Mouse (Mus musculus): Measurements from ENCODE around the gene Ube2q2. TPM values are rescaled to one million over a fixed set of nuclear protein-coding genes. Genes with fewer than 3 reads are reported as not detected.
"Not testable (repeated sequence)": the region's sequence is repeated elsewhere in the genome, so short reads cannot be mapped to it uniquely, and the experiment has no call there.

Ube2q2 gene
- total and polyA plus RNA-seq, 2 experiments from 2014 or later = 24.7 to 35.5 TPM

DNA sequence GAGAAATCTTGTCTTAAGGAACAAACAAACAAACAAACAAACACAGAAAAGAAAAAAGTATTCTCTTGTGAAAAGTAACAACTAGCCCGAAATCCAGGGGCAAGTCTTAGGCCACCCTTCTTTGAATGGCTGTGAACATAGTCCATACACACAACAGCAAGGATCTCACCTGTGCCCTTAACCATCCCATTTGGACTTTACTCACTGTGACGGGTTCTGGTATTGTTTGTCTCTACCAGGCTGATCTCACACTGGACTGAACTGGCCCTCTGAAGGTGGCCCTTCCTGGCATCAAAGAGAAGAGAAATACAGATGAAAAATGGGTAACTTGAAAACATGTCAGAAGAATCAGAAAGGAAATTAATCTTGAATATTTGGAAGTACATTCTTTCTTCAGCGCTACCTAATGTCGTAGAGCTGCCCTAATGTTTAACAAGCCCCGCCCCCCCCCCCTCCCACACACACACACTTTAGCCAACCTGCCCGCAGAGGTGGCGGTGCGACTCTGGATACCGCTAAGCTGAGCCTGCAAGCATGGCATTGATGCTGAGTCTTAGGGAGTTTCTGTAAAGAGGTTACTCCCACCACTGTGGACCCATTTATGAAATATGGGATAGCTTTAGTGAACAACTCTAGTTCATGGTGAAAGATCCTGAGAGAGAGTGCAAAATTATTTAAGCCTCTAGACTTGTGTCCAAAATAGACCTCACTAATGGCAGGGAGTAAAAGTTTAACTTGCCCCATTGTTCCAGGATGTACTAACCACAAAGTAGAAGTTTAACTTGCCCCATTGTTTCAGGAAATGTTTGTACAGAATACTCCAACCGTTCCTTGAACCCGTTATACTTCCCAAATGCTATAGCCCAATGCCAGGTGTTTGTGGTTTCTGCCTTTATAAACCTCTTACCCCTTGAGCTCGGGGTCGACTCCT lies 87.8 kb downstream of the Ube2q2 start:
- Histone ChIP-seq H3K27me3 (ENCODE audit: insufficient read depth, low read length) (no peaks in the 10 kb centered on the region), H3K36me3 (ENCODE audit: insufficient read depth, low read length) (no peaks in the 10 kb centered on the region), H3K9ac (replicated peaks; ENCODE audit: low read length) (no peak overlapping the region), H3K4me1 (ENCODE audit: insufficient read depth, low read length) (no peaks in the 10 kb centered on the region), H3K27ac (no peak overlapping the region), H3K4me2 (ENCODE audit: low read depth, low read length) (no peak overlapping the region), H3K4me3 (ENCODE audit: low read length) (no peak overlapping the region), H3K9me3 (ENCODE audit: low read length) (no peaks in the 10 kb centered on the region)
- no peak for DNase-seq (ENCODE audit: low spot score)
- ATAC-seq = no peak
- no peak for TF ChIP-seq CTCF (IDR thresholded peaks at IDR 0.05; ENCODE audit: low read depth)
- WGBS = 79% methylated on average over 13 of the region's 13 CpGs

DNA sequence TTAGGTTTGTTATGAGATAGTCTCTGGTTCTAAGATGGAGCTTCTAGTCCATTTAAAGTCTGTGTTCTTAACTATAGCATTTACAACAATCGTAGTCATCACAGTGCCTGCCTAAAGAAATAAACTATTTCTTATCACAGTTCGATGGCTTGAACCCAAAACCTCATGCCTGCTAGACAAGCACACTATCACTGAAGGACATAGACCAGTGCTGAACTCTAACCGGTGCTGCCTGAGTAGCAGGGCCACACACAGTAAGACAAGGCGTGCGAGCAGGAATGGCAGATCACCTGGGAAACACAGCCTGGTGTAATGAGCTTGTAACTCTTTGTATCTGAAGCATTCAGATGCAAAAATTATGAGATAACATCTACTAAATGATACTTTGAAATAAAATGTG lies 92.2 kb downstream of the Ube2q2 start:
- no peak overlapping the region for H3K27ac ChIP-seq
- no peaks in the 10 kb centered on the region for H3K9me3 ChIP-seq (ENCODE audit: low read length)
- no peaks in the 10 kb centered on the region for H3K4me1 ChIP-seq (ENCODE audit: insufficient read depth, low read length)
- no peak overlapping the region for H3K4me3 ChIP-seq (ENCODE audit: low read length)
- WGBS = 84% methylated on average over 5 of the region's 5 CpGs
- no peaks in the 10 kb centered on the region for H3K36me3 ChIP-seq (ENCODE audit: insufficient read depth, low read length)
- H3K9ac ChIP-seq (replicated peaks; ENCODE audit: low read length) = no peak overlapping the region
- no peak for DNase-seq (ENCODE audit: low spot score)
- H3K4me2 ChIP-seq (ENCODE audit: low read depth, low read length) = no peak overlapping the region
- H3K27me3 ChIP-seq (ENCODE audit: insufficient read depth, low read length) = no peaks in the 10 kb centered on the region
- ATAC-seq = no peak
- TF ChIP-seq CTCF (IDR thresholded peaks at IDR 0.05; ENCODE audit: low read depth) = no peak

DNA sequence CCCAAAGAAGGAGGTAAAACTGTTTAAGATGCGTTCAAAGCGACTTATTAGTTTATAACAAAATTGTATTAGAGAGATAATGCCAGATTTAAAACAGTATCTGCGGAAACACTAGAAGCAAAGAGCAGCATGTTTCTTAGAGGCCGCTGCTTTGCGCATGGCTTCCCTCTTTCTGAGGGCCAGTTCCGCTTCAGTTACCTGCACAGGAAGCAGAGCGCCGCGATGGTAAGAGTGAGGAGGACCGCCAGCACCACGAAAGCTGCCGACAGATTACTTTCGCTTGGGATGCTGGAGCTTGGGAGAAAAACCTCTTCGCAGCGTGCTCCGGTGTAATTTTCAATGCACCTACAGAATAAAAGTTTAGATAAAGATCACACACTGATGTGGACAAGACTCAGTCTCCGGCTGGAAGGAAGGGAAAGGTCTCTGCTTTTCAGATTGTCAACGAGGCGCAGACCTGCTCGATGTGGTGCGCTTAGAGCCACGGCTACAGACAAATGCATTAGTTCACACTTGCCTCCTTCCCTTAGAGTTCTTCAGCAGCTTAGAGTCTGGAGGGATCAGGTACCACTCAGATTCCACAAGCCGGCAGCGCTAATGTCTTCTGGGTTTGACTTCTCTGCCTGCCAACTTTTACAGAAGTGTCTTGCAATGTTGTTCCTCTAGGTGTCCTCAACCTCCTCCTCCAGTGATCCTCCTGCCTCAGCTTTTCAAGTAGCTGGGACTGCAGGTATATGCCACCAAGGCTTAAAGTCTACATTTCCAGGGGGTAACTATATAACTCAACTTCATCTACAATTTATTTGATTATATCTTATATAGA lies 93.4 kb downstream of the Ube2q2 start:
- Histone ChIP-seq H3K27me3 (ENCODE audit: insufficient read depth, low read length) (no peaks in the 10 kb centered on the region), H3K9ac (replicated peaks; ENCODE audit: low read length) (no peak overlapping the region), H3K36me3 (ENCODE audit: insufficient read depth, low read length) (no peaks in the 10 kb centered on the region), H3K9me3 (ENCODE audit: low read length) (no peaks in the 10 kb centered on the region), H3K4me1 (ENCODE audit: insufficient read depth, low read length) (no peaks in the 10 kb centered on the region), H3K4me3 (ENCODE audit: low read length) (peak overlapping the region; percentile 14), H3K27ac (no peak overlapping the region), H3K4me2 (ENCODE audit: low read depth, low read length) (peak overlapping the region; percentile 43)
- DNase-seq (ENCODE audit: low spot score) (peak; percentile 12), ATAC-seq (no peak)
- 43% methylated on average over 24 of the region's 24 CpGs for WGBS
- TF ChIP-seq CTCF (IDR thresholded peaks at IDR 0.05; ENCODE audit: low read depth) = peak; percentile 21; the same call in 1 of the 2 replicates

DNA sequence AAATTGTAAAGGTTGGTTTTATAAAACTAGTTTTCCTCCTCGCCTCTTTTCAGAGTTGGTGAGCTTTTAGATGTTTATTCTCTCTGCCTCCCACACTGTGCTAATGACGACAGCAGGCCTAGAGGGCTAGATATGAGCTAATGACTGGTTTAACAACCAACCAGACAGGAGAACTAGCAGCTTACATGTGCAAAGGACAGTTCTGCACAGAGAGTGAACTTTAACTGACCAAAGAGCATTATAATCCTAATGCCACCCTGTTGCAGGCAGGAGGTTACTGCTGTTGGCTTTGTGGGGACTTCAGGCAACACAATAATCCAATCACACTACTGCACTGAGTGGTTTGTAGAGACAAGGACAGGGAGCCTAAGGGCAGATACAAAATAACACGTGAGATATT lies 94.6 kb downstream of the Ube2q2 start:
- H3K9ac ChIP-seq (replicated peaks; ENCODE audit: low read length) = no peak overlapping the region
- no peaks in the 10 kb centered on the region for H3K27me3 ChIP-seq (ENCODE audit: insufficient read depth, low read length)
- no peaks in the 10 kb centered on the region for H3K9me3 ChIP-seq (ENCODE audit: low read length)
- H3K4me3 ChIP-seq (ENCODE audit: low read length) = no peak overlapping the region
- no peaks in the 10 kb centered on the region for H3K4me1 ChIP-seq (ENCODE audit: insufficient read depth, low read length)
- H3K27ac ChIP-seq = no peak overlapping the region
- ATAC-seq = no peak
- no peak for TF ChIP-seq CTCF (IDR thresholded peaks at IDR 0.05; ENCODE audit: low read depth)
- H3K36me3 ChIP-seq (ENCODE audit: insufficient read depth, low read length) = no peaks in the 10 kb centered on the region
- 80% methylated on average over 3 of the region's 3 CpGs for WGBS
- DNase-seq (ENCODE audit: low spot score) = no peak
- no peak overlapping the region for H3K4me2 ChIP-seq (ENCODE audit: low read depth, low read length)

DNA sequence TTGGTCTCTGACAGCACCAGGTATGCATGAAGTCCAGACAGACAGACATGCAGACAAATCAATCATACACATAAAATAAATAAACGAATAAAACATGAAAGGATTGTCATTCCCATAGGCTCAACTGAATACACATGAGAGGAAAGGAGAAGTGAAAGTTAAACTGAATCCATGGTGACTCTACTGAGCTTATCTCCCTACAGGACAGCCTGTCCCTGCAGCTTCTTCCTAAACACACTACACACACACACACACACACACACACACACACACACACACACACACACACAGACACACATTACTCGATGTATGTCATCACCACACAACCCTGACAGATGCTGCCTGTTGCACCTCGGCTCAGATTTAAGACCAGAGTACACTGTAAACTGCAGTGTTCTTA lies 95.4 kb downstream of the Ube2q2 start:
- H3K4me2 ChIP-seq (ENCODE audit: low read depth, low read length) = no peak overlapping the region
- no peak overlapping the region for H3K9ac ChIP-seq (replicated peaks; ENCODE audit: low read length)
- no peaks in the 10 kb centered on the region for H3K9me3 ChIP-seq (ENCODE audit: low read length)
- no peak overlapping the region for H3K27ac ChIP-seq
- H3K4me1 ChIP-seq (ENCODE audit: insufficient read depth, low read length) = no peaks in the 10 kb centered on the region
- 74% methylated on average over 3 of the region's 3 CpGs for WGBS
- no peaks in the 10 kb centered on the region for H3K27me3 ChIP-seq (ENCODE audit: insufficient read depth, low read length)
- ATAC-seq = no peak
- TF ChIP-seq CTCF (IDR thresholded peaks at IDR 0.05; ENCODE audit: low read depth) = no peak
- no peak for DNase-seq (ENCODE audit: low spot score)
- H3K4me3 ChIP-seq (ENCODE audit: low read length) = no peak overlapping the region
- no peaks in the 10 kb centered on the region for H3K36me3 ChIP-seq (ENCODE audit: insufficient read depth, low read length)

DNA sequence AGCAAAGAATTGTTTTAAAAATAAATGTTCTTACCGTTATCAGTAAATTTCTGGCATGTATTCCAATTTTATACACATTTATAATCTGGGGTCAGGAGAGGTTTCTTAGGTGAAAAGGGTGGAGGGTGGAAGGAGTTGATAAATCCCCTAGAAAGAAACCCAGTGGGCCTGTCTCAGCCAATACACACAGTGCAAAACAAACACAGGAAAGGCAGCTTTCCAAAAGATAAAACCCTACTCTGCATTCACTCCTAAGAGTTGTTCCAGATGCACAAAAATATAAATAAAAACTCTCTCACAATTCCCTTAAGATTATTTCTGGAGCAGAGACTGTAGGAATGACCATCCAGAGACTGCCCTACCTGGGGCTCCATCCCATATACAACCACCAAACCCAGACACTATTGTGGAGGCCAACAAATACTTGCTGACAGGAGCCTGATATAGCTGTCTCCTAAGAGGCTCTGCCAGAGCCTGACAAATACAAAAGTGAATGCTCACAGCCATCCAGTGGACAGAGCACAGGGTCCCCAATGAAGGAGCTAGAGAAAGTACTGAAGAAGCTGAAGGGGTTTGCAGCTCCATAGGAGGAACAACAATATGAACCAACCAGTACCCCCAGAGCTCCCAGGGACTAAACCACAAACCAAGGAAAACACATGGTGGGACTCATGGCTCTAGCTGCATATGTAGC lies 96.5 kb downstream of the Ube2q2 start:
- ATAC-seq; H3K4me2 ChIP-seq (ENCODE audit: low read depth, low read length); H3K4me3 ChIP-seq (ENCODE audit: low read length); H3K9ac ChIP-seq (replicated peaks; ENCODE audit: low read length); H3K4me1 ChIP-seq (ENCODE audit: insufficient read depth, low read length); H3K9me3 ChIP-seq (ENCODE audit: low read length); H3K27me3 ChIP-seq (ENCODE audit: insufficient read depth, low read length); H3K27ac ChIP-seq; H3K36me3 ChIP-seq (ENCODE audit: insufficient read depth, low read length); DNase-seq (ENCODE audit: low spot score): not testable (repeated sequence)
- WGBS = 96% methylated on average over 1 of the region's 1 CpGs
